Mouse (Mus musculus): ENCODE results near the gene Rtkn. TPM values are rescaled to one million over a fixed set of nuclear protein-coding genes. Genes with fewer than 3 reads are reported as not detected.

Gene Rtkn
- total and polyA plus RNA-seq, 3 experiments = 0.47 to 1.3 (median 0.68) TPM

GRCm38 (mm10) chr6:83175996-83176395, 40.7 kb downstream of the Rtkn start:
- Histone ChIP-seq H3K9me3 (replicated peaks; ENCODE audit: low read length) (no peaks in the 10 kb centered on the region), H3K4me2 (ENCODE audit: insufficient read depth, low read depth, poor library complexity, severe bottlenecking) (no peak overlapping the region), H3K4me3 (replicated peaks in 1 of 3; ENCODE audit: low read depth in 2 of 3, low read length in 2 of 3, poor library complexity in 1 of 3) (no peak overlapping the region), H3K79me2 (replicated peaks; ENCODE audit: control insufficient read depth, extremely low read depth, insufficient read depth, poor library complexity, severe bottlenecking) (no peaks in the 10 kb centered on the region), H3K9ac (ENCODE audit: insufficient read depth, low read depth) (no peak overlapping the region), H3K27ac (ENCODE audit: insufficient read depth, low read depth) (no peak overlapping the region), H3K27me3 (replicated peaks) (no peaks in the 10 kb centered on the region), H3K36me3 (replicated peaks in 1 of 2; ENCODE audit: control insufficient read depth in 1 of 2, insufficient read depth in 1 of 2, low read length in 1 of 2) (peaks cover 0 to 34% of the 10 kb centered on the region in 2 experiments), H3K4me1 (ENCODE audit: control insufficient read depth in 1 of 2, insufficient read depth in 2 of 2) (peaks cover 5 to 6% of the 10 kb centered on the region in 2 experiments; a peak in 2 of 4 replicates)
- TF ChIP-seq NELFE (IDR thresholded peaks at IDR 0.05; ENCODE audit: low read depth, low read length) (no peak), EP300 (IDR thresholded peaks at IDR 0.05; ENCODE audit: low read length) (no peak), MEF2A (IDR thresholded peaks at IDR 0.05; ENCODE audit: borderline replicate concordance, low read depth, low read length) (no peak)
- in situ Hi-C loops (cut with MboI; ENCODE audit: low pct_ligation_motif_present, low pct_unique_long_range_greater_than_20kb, low sequenced_read_pairs) = no loop called here
- dilution Hi-C loops (cut with MboI; ENCODE audit: extremely low pct_ligation_motif_present, extremely low pct_unique_long_range_greater_than_20kb, low sequenced_read_pairs) = no loop called here
- no peak for DNase-seq (ENCODE audit: extremely low read depth)

- H3K9me3 ChIP-seq (replicated peaks; ENCODE audit: low read length) = no peaks in the 10 kb centered on the region
- dilution Hi-C loops (cut with MboI; ENCODE audit: extremely low pct_ligation_motif_present, extremely low pct_unique_long_range_greater_than_20kb, low sequenced_read_pairs) = no loop called here
- peaks cover 4 to 5% of the 10 kb centered on the region in 2 experiments; a peak in 1 of 4 replicates for H3K4me1 ChIP-seq (ENCODE audit: control insufficient read depth in 1 of 2, insufficient read depth in 2 of 2)
- H3K36me3 ChIP-seq (replicated peaks in 1 of 2; ENCODE audit: control insufficient read depth in 1 of 2, insufficient read depth in 1 of 2, low read length in 1 of 2) = peaks cover 17 to 41% of the 10 kb centered on the region in 2 experiments
- no peak for DNase-seq (ENCODE audit: extremely low read depth)
- TF ChIP-seq MYC (IDR thresholded peaks at IDR 0.05; ENCODE audit: low read depth, low read length) = no peak
- no peak for TF ChIP-seq KAT2A (IDR thresholded peaks at IDR 0.05; ENCODE audit: insufficient replicate concordance, low read length)
- no peak for TF ChIP-seq JUND (conservative IDR thresholded peaks at IDR 0.05; ENCODE audit: low read depth, low read length)
- no peak for TF ChIP-seq MAZ (IDR thresholded peaks at IDR 0.05; ENCODE audit: low read depth, low read length)
- TF ChIP-seq ETS1 (conservative IDR thresholded peaks at IDR 0.05; ENCODE audit: low read depth, low read length) = no peak
- no peak for TF ChIP-seq NRF1 (IDR thresholded peaks at IDR 0.05; ENCODE audit: low read depth, low read length)
- TF ChIP-seq TBP (conservative IDR thresholded peaks at IDR 0.05; ENCODE audit: low read depth, low read length) = no peak
- TF ChIP-seq JUN (IDR thresholded peaks at IDR 0.05; ENCODE audit: insufficient read depth, low read depth, low read length) = no peak
- no peak for TF ChIP-seq POLR2AphosphoS2 (IDR thresholded peaks at IDR 0.05; ENCODE audit: low read depth, low read length)
- no peak for TF ChIP-seq E2F4 (IDR thresholded peaks at IDR 0.05; ENCODE audit: insufficient replicate concordance, low read depth, low read length)
- no peak for TF ChIP-seq ZMIZ1 (IDR thresholded peaks at IDR 0.05; ENCODE audit: low read depth, low read length)
- TF ChIP-seq SIN3A (IDR thresholded peaks at IDR 0.05; ENCODE audit: low read length) = no peak
- TF ChIP-seq CTCF (conservative IDR thresholded peaks at IDR 0.05 in 1 of 2, IDR thresholded peaks at IDR 0.05 in 1 of 2; ENCODE audit: low read depth in 2 of 2, low read length in 2 of 2) = no peak
- no peak for TF ChIP-seq NELFE (IDR thresholded peaks at IDR 0.05; ENCODE audit: low read depth, low read length)
- TF ChIP-seq TCF12 (IDR thresholded peaks at IDR 0.05; ENCODE audit: low read depth, low read length) = no peak
- no peak overlapping the region for H3K27ac ChIP-seq (ENCODE audit: insufficient read depth, low read depth)
- no peak overlapping the region for H3K4me3 ChIP-seq (replicated peaks in 1 of 3; ENCODE audit: low read depth in 2 of 3, low read length in 2 of 3, poor library complexity in 1 of 3)
- no peaks in the 10 kb centered on the region for H3K79me2 ChIP-seq (replicated peaks; ENCODE audit: control insufficient read depth, extremely low read depth, insufficient read depth, poor library complexity, severe bottlenecking)
- no peak overlapping the region for H3K9ac ChIP-seq (ENCODE audit: insufficient read depth, low read depth)
- no peak overlapping the region for H3K4me2 ChIP-seq (ENCODE audit: insufficient read depth, low read depth, poor library complexity, severe bottlenecking)
- H3K27me3 ChIP-seq (replicated peaks) = no peaks in the 10 kb centered on the region
- in situ Hi-C loops (cut with MboI; ENCODE audit: low pct_ligation_motif_present, low pct_unique_long_range_greater_than_20kb, low sequenced_read_pairs) = no loop called here
Measured at GRCm38 (mm10) chr6:83179390-83180117, 44.3 kb downstream of the Rtkn start.

Data from CH12.LX (cell line).